Comparison of ENCODE assay signal across 8 mouse cellular contexts in the genomic region with DNA sequence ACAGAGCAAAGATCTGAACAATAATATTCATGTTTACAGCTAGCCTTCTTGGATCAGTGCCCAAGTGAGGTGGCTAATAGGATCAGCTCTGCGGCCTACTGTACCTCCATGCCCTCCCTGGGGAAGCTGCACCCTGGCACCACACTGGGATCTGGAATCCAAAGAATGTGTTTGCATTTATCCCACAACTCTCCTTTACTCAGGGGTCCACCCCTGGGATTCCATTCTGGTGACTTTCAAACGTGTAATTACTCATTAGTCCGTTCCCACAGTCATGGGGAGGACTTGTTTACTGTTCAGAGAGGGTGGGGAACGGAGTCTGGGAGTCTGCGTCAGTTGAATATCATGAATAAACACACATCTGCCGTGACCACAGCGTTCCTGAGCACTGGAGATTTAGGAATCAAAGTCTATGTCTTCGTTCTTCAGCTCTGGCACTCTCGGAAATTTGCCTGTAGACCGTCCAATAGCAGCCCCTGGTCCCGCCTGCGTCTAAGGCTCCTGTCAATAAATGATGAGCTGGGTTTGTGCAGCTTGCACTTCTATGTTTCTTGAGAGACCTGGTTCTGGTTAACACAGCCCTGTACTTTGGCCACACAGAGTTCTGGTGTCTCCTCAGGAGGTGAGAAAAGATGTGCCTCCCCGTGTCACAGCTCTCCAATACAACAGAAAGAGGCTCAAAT.
DNase-seq lines count a peak whose midpoint lies in the region; ATAC-seq lines count a peak whose summit lies in the region.
"Had no signal": no experiment of that assay in that cellular context is flagged by ENCODE, and none has a peak within 500 bp of the region (broad histone marks: within the 10 kb centered on the region; RNA-seq: fewer than 3 reads in every experiment).

No protein-coding gene starts in this region.

- no peak overlapping the region for H3K4me2 ChIP-seq in neural tube, embryonic 12.5 days (replicated peaks)
- no peak overlapping the region for H3K4me2 ChIP-seq in neural tube, embryonic 15.5 days
- H3K4me2 ChIP-seq in embryonic facial prominence, embryonic 13.5 days = 0 out of 2 replicates have a peak overlapping the region, but pooled peaks have one; percentile 9

- 0 out of 2 replicates have a peak, but pooled peaks have one; percentile 14 for ATAC-seq in neural tube, embryonic 12.5 days (ENCODE audit: low FRiP score, low read depth)
- ATAC-seq in neural tube, embryonic 15.5 days (ENCODE audit: low FRiP score) = no peak
- ATAC-seq in embryonic facial prominence, embryonic 13.5 days (ENCODE audit: insufficient number of reproducible peaks, insufficient read depth, low FRiP score, low TSS enrichment, low read depth) = peak; percentile 62; the same call in 1 of the 2 replicates

- peaks cover 22% of the 10 kb centered on the region for H3K4me1 ChIP-seq in neural tube, embryonic 12.5 days
- H3K4me1 ChIP-seq in neural tube, embryonic 15.5 days = peaks cover 14% of the 10 kb centered on the region
- H3K4me1 ChIP-seq in embryonic facial prominence, embryonic 13.5 days = peaks cover 24% of the 10 kb centered on the region

- WGBS in neural tube, embryonic 12.5 days = 15% methylated on average over 13 of the region's 13 CpGs
- 19% methylated on average over 13 of the region's 13 CpGs for WGBS in neural tube, embryonic 15.5 days
- 13% methylated on average over 13 of the region's 13 CpGs for WGBS in embryonic facial prominence, embryonic 13.5 days

- H3K36me3 ChIP-seq in neural tube, embryonic 12.5 days = no peaks in the 10 kb centered on the region
- H3K36me3 ChIP-seq in neural tube, embryonic 15.5 days = no peaks in the 10 kb centered on the region
- no peaks in the 10 kb centered on the region for H3K36me3 ChIP-seq in embryonic facial prominence, embryonic 13.5 days

- peak; percentile 54 to 79 for DNase-seq in kidney, postnatal 25 days
- peak; percentile 25 for DNase-seq in urinary bladder, postnatal 25 days (ENCODE audit: low spot score)
- no peak for DNase-seq in thymus, adult 18-20 months
- DNase-seq in cerebellum, postnatal 25 days = no peak
- DNase-seq: heart, postnatal 4 days had no signal

- no peak overlapping the region for H3K9ac ChIP-seq in neural tube, embryonic 12.5 days
- H3K9ac ChIP-seq in neural tube, embryonic 15.5 days (replicated peaks) = no peak overlapping the region
- H3K9ac ChIP-seq in embryonic facial prominence, embryonic 13.5 days = no peak overlapping the region

- H3K9me3 ChIP-seq in neural tube, embryonic 12.5 days = no peaks in the 10 kb centered on the region
- no peaks in the 10 kb centered on the region for H3K9me3 ChIP-seq in neural tube, embryonic 15.5 days (replicated peaks)
- no peaks in the 10 kb centered on the region for H3K9me3 ChIP-seq in embryonic facial prominence, embryonic 13.5 days

- H3K27me3 ChIP-seq in neural tube, embryonic 12.5 days (replicated peaks) = no peaks in the 10 kb centered on the region
- H3K27me3 ChIP-seq in neural tube, embryonic 15.5 days (replicated peaks) = no peaks in the 10 kb centered on the region
- no peaks in the 10 kb centered on the region for H3K27me3 ChIP-seq in embryonic facial prominence, embryonic 13.5 days

- H3K27ac ChIP-seq in neural tube, embryonic 12.5 days = no peak overlapping the region
- H3K27ac ChIP-seq in neural tube, embryonic 15.5 days (replicated peaks) = no peak overlapping the region
- peak overlapping the region; percentile 68; the same call in 1 of the 2 replicates for H3K27ac ChIP-seq in embryonic facial prominence, embryonic 13.5 days

- no peak overlapping the region for H3K4me3 ChIP-seq in neural tube, embryonic 12.5 days
- H3K4me3 ChIP-seq in neural tube, embryonic 15.5 days (replicated peaks) = no peak overlapping the region
- H3K4me3 ChIP-seq in embryonic facial prominence, embryonic 13.5 days = no peak overlapping the region

Comparison
In these comparisons a context has a peak if more than half of its experiments do, and no peak if none do; other contexts are left out.
1. DNase-seq: peak in kidney, postnatal 25 days (2 of 2) and urinary bladder, postnatal 25 days (single experiment); none in thymus, adult 18-20 months (0 of 2) and cerebellum, postnatal 25 days (0 of 2).